Mouse (Mus musculus) kidney, embryonic 16.5 days (tissue): ENCODE measurements around the gene Sh3d19. TPM values are rescaled to one million over a fixed set of nuclear protein-coding genes. Genes with fewer than 3 reads are reported as not detected.
"Not testable (repeated sequence)": the region's sequence is repeated elsewhere in the genome, so short reads cannot be mapped to it uniquely, and the experiment has no call there.

ENCODE experiments used
- ATAC-seq: fragments of 200-750 bp; cut with Nextera tagmentation; 2 replicates; pipeline ENCODE4 v1.8.0; 2017; ENCODE audit warnings: moderate TSS enrichment; ENCODE audit not compliant: low FRiP score, low TSS enrichment
- H3K27ac ChIP-seq: fragments of 300-500 bp; sonication (generic); 2 replicates; pipeline ENCODE4 v1.5.1; 2014; ENCODE audit warnings: low read length
- H3K27me3 ChIP-seq: fragments of 300-500 bp; sonication (generic); 2 replicates; pipeline ENCODE4 v1.6.1; 2014; ENCODE audit warnings: low read length, control low read depth, mixed read lengths; ENCODE audit not compliant: insufficient read depth
- H3K36me3 ChIP-seq: fragments of 300-500 bp; sonication (generic); 2 replicates; pipeline ENCODE4 v1.6.1; 2014; ENCODE audit warnings: low read length, control low read depth, mixed read lengths; ENCODE audit not compliant: insufficient read depth
- H3K4me1 ChIP-seq: fragments of 300-500 bp; sonication (generic); 2 replicates; pipeline ENCODE4 v1.6.1; 2014; ENCODE audit warnings: low read length, control low read depth, mixed read lengths; ENCODE audit not compliant: insufficient read depth
- H3K4me2 ChIP-seq: fragments of 300-500 bp; sonication (generic); replicated peaks from 2 replicates; pipeline ENCODE4 v1.6.1; 2014; ENCODE audit warnings: low read depth, low read length
- H3K4me3 ChIP-seq: fragments of 300-500 bp; sonication (generic); 2 replicates; pipeline ENCODE4 v1.5.1; 2014; ENCODE audit warnings: mild to moderate bottlenecking, low read length
- H3K9ac ChIP-seq: fragments of 300-500 bp; sonication (generic); replicated peaks from 2 replicates; pipeline ENCODE4 v1.6.1; 2014; ENCODE audit warnings: low read length
- H3K9me3 ChIP-seq: fragments of 300-500 bp; sonication (generic); 2 replicates; pipeline ENCODE4 v1.6.1; 2016; ENCODE audit warnings: low read length, control low read depth
- WGBS: fragments of 180-500 bp; shearing (Covaris S2); extraction: QIAGEN DNeasy Blood & Tissue Kit; methylation state at CpG from one replicate; pipeline ENCODE4 v1.1.7; 2014; 5-methylcytosine and 5-hydroxymethylcytosine counted together
- polyA plus RNA-seq: library from polyadenylated mRNA; unstranded; fragments of >200 nt; fragmentation: Nextera tagmentation; extraction: Ambion mirVana; gene quantifications from 2 replicates; pipeline ENCODE4 v1.2.1, GENCODE M21; 2015

Gene Sh3d19
- polyA plus RNA-seq, 1 experiment from 2014 or later, result 27.4 TPM

DNA sequence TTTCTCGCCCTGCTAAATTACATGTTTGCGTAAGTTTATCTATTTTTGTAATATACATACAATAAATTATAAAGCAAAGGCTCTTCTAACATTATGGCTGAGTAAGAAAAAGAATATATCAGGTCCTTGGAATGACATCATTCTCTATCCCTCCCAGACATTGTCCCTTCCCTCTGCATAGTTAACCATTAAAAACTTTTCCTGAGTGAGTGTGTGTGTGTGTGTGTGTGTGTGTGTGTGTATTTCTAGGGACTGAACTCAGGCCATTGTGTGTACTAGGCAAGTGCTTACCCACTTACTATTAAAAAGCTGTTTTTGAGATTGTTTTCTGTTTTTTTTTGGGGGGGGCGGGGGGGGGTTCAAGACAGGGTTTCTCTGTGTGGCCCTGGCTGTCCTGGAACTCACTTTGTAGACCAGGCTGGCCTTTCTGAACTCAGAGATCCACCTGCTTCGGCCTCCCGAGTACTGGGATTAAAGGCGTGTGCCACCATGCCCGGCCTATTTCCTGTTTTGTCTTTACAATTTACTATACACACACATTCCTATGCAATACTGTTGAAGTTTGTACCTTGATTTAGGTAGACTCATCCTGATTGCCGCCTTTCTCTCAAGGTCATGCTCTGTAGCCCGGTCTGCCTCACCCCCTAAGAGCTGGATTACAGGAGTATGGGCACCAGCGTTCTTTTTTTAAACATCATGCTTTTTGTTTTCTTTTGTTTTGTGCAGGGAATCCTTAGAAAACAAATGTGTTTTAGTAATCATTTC lies 2.6 kb downstream of the Sh3d19 start:
- H3K4me3 ChIP-seq, result peak overlapping the region; percentile 87; the same call in 1 of the 2 replicates
- peaks cover 41% of the 10 kb centered on the region for H3K4me1 ChIP-seq
- ATAC-seq, result no peak
- H3K27ac ChIP-seq, result peak overlapping the region; percentile 88
- no peaks in the 10 kb centered on the region for H3K9me3 ChIP-seq
- no peaks in the 10 kb centered on the region for H3K36me3 ChIP-seq
- no peak overlapping the region for H3K9ac ChIP-seq
- peak overlapping the region; percentile 83 for H3K4me2 ChIP-seq
- whole genome bisulfite sequencing, result 70% methylated on average over 10 of the region's 10 CpGs
- no peaks in the 10 kb centered on the region for H3K27me3 ChIP-seq

DNA sequence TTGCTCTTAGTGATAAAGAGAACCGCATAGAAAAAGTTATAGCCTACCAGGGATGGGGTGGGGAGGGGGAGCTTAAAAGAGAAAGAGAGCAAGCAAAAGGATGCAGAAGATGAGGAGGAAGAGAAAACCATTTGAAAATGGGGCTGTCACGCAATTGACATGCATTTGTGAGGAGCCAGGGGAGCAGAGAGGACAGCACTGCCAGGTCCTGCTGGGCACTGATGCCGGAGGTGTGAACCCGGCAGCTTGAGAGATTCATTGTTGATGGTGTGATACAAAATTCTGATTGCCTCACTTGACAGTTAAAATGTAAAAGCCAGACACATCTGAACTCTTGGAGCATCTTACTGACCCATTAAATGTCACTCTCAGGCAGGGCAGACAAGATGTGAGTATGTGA lies 3.5 kb downstream of the Sh3d19 start:
- Histone ChIP-seq H3K36me3 (no peaks in the 10 kb centered on the region), H3K9ac (no peak overlapping the region), H3K27me3 (no peaks in the 10 kb centered on the region), H3K9me3 (no peaks in the 10 kb centered on the region), H3K4me2 (no peak overlapping the region), H3K4me1 (peaks cover 41% of the 10 kb centered on the region), H3K4me3 (no peak overlapping the region), H3K27ac (no peak overlapping the region)
- 67% methylated on average over 4 of the region's 4 CpGs for WGBS
- ATAC-seq, result no peak

DNA sequence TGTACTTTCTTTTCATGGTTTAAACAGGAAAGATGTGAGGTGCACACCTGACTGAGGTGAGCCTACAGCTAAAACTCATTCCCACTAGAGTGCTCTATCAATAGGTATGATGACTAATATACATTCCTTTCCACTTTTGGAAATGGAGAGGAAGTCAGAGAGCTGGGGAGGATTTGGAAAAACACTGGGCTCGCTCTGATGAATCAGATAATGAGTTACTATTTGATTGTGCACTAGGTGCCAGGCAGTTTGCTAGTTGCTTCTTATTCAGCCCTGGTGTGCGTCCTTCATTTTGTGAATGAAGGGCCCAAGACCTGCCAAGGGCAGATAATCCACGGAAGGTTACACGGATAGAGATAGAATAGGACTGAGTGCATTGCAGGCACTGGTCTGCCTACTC lies 9.1 kb downstream of the Sh3d19 start:
- WGBS, result 89% methylated on average over 4 of the region's 4 CpGs
- Histone ChIP-seq H3K4me1 (peaks cover 8% of the 10 kb centered on the region; the same call in 1 of the 2 replicates), H3K27me3 (no peaks in the 10 kb centered on the region), H3K4me2 (no peak overlapping the region), H3K4me3 (no peak overlapping the region), H3K36me3 (peaks cover 6% of the 10 kb centered on the region; the same call in 1 of the 2 replicates), H3K27ac (no peak overlapping the region), H3K9me3 (peaks cover 5% of the 10 kb centered on the region; the same call in 1 of the 2 replicates), H3K9ac (no peak overlapping the region)
- no peak for ATAC-seq

DNA sequence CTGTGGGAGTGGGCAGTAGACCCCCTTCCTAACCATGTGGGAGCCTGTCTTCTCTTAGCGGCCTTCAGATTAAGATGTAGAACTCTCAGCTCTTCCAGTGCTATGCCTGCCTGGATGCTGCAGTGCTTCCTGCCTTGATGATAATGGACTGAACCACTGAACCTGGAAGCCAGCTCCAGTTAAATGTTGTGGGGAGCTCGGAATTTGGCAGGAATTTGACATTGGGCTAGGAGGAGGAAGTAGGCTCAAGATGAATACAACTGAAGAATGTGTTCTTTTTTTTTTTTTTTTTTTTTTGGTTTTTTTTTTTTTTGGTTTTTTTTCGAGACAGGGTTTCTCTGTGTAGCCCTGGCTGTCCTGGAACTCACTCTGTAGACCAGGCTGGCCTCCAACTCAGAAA lies 10.9 kb downstream of the Sh3d19 start:
- H3K36me3 ChIP-seq, H3K4me1 ChIP-seq, H3K9me3 ChIP-seq, H3K27me3 ChIP-seq, H3K27ac ChIP-seq, ATAC-seq, H3K9ac ChIP-seq, H3K4me2 ChIP-seq, H3K4me3 ChIP-seq: not testable (repeated sequence)
- 83% methylated on average over 2 of the region's 3 CpGs for WGBS

DNA sequence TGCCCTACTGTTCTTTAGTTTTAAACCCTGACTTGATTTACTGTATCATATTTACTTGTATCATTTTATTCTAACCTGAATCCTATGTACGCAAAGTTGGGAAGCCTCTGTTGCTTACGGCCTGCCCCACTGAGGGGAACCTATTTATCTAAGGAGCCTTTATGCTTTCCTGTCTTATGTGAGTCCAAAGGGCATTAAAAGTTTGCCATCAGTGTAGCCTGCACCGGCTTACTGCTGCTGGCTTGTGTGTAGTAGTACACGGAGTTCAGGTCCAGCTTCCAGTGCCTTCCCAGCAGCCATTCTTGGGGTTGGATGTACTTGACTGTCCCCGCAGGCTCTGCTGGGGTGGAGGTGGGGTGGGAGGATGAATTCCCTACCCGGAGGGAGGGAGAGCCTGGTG lies 13.6 kb downstream of the Sh3d19 start:
- peaks cover 8% of the 10 kb centered on the region; the same call in 1 of the 2 replicates for H3K9me3 ChIP-seq
- no peak for ATAC-seq
- H3K36me3 ChIP-seq, result peaks cover 16% of the 10 kb centered on the region
- no peaks in the 10 kb centered on the region for H3K27me3 ChIP-seq
- no peak overlapping the region for H3K4me2 ChIP-seq
- no peak overlapping the region for H3K27ac ChIP-seq
- 93% methylated on average over 6 of the region's 6 CpGs for WGBS
- peaks cover 5% of the 10 kb centered on the region; the same call in 1 of the 2 replicates for H3K4me1 ChIP-seq
- H3K4me3 ChIP-seq, result no peak overlapping the region
- no peak overlapping the region for H3K9ac ChIP-seq

DNA sequence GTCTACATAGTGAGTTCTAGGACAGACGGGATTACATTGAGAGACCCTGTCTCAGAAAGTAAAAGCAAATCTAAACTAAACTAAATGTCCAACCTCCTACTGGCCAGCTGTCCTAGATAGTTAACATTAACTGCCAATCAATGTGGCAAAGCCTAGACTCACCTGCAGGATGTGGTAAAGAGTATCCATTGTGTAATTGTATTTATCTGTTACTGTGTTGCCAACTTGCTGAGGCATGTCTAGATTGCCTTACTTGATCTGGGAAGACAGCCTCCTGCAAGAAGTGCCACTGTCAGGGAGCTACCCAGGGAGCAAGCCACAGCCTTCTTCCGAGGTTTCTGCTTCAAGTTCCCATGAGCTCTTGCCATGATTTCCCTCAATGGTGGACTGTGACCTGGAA lies 16.3 kb downstream of the Sh3d19 start:
- Histone ChIP-seq H3K27ac (no peak overlapping the region), H3K27me3 (no peaks in the 10 kb centered on the region), H3K9me3 (0 out of 2 replicates have a peak, but pooled peaks cover 3% of the 10 kb centered on the region), H3K9ac (no peak overlapping the region), H3K4me3 (no peak overlapping the region), H3K4me1 (no peaks in the 10 kb centered on the region), H3K36me3 (peaks cover 10% of the 10 kb centered on the region), H3K4me2 (no peak overlapping the region)
- 91% methylated on average over 2 of the region's 2 CpGs for WGBS
- ATAC-seq, result no peak

DNA sequence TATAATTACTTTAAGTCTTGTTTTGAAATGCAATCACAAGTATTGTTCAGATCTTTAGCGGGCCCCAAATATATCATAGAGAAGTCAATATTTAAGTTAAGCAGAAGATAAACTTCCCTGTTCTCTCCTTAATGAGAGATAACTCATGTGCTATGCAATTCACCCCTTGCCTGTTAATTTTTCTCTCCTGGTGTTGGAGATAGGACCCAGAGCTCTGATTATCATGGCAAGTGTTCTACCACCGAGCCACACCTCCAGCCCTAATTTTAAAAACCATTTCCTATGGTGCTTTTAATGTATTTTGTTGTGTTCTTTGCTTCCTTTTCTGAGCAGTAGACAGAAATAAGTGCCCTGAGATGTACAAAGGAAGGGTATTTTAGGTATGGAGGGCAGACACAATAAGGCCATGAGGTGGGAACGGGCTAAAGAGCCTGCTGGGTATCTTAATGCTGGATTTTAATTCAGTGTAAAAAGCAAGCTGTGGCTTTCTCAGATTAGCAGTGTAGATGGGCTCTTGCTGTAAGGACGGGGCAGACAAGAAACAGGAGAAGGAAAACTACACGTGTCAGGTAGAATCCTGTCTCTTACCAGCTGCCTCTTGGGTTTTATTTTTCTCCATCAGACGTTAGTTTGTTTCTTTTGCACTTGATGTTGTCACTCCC lies 20.4 kb downstream of the Sh3d19 start:
- Histone ChIP-seq H3K4me1 (no peaks in the 10 kb centered on the region), H3K4me2 (no peak overlapping the region), H3K9me3 (0 out of 2 replicates have a peak, but pooled peaks cover 3% of the 10 kb centered on the region), H3K36me3 (peaks cover 10% of the 10 kb centered on the region), H3K9ac (no peak overlapping the region), H3K27me3 (no peaks in the 10 kb centered on the region), H3K27ac (no peak overlapping the region), H3K4me3 (no peak overlapping the region)
- ATAC-seq, result no peak
- 55% methylated on average over 6 of the region's 6 CpGs for WGBS

DNA sequence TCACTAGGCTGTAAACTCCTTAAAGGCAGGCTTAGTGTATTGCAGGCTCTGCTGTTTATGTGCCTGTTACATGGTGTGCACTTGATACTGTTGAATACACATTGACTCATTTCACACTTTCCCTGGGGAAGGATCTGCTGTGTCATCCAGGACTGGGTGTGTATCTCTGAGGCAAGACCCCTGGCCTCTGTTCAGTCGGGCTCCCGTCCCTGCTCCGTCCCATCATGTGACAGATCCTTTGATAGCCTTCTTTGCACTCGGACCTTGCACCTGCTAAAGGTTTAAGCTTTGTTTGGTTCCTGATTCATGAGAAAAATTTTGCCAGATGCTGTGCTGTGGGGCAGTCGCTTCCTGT lies 20.9 kb downstream of the Sh3d19 start:
- H3K4me3 ChIP-seq, result no peak overlapping the region
- no peaks in the 10 kb centered on the region for H3K27me3 ChIP-seq
- H3K4me1 ChIP-seq, result no peaks in the 10 kb centered on the region
- 37% methylated on average over 5 of the region's 5 CpGs for WGBS
- peaks cover 10% of the 10 kb centered on the region for H3K36me3 ChIP-seq
- no peak overlapping the region for H3K27ac ChIP-seq
- no peak overlapping the region for H3K4me2 ChIP-seq
- peak; percentile 57; the same call in 1 of the 2 replicates for ATAC-seq
- 0 out of 2 replicates have a peak, but pooled peaks cover 3% of the 10 kb centered on the region for H3K9me3 ChIP-seq
- no peak overlapping the region for H3K9ac ChIP-seq

DNA sequence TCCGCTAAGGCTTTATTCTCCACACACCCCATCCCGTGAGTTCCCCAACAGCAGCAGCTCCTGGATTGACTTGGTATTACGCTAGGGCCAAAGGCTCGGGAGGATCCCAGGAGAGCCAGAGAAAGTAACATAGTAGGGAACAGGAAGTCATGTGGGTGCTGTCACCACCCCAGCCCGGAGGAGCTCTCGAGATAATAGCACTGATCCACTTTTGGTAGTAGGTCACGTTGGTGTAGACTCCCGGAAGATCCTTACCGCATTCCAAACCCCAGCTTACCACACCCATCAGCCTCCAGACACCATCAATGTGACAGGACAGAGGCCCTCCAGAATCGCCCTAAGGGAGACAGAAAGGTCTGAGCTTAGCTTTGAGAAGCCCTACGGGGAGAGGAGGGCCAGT lies 22.8 kb downstream of the Sh3d19 start:
- Histone ChIP-seq H3K27ac (no peak overlapping the region), H3K4me1 (no peaks in the 10 kb centered on the region), H3K9me3 (no peaks in the 10 kb centered on the region), H3K4me2 (no peak overlapping the region), H3K36me3 (no peaks in the 10 kb centered on the region), H3K27me3 (no peaks in the 10 kb centered on the region), H3K9ac (no peak overlapping the region), H3K4me3 (no peak overlapping the region)
- 62% methylated on average over 11 of the region's 11 CpGs for WGBS
- 0 out of 2 replicates have a peak, but pooled peaks have one; percentile 23 for ATAC-seq

DNA sequence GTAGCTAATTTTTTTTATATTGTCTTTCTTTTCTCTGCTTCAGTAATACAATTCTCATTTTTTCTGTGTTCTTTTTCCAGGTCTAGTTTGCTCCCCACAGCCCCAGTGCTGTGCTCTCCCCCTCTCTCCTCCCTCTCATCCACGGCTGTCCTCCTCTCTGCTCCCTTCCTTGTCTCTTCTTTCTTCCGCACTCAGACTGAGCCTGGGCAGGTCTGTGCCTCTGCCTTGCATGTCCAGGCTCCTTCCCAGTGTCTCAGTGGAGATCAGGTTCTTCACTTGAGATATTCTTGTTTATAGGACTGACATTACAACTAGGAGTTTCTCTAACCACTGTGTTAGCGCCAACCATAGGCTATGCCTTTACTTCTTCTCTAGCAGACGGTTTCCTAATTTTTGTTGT lies 23.7 kb downstream of the Sh3d19 start:
- no peaks in the 10 kb centered on the region for H3K36me3 ChIP-seq
- no peak for ATAC-seq
- H3K4me3 ChIP-seq, result no peak overlapping the region
- no peaks in the 10 kb centered on the region for H3K9me3 ChIP-seq
- H3K27ac ChIP-seq, result no peak overlapping the region
- WGBS, result 69% methylated on average over 4 of the region's 4 CpGs
- no peaks in the 10 kb centered on the region for H3K4me1 ChIP-seq
- H3K9ac ChIP-seq, result no peak overlapping the region
- H3K4me2 ChIP-seq, result no peak overlapping the region
- H3K27me3 ChIP-seq, result no peaks in the 10 kb centered on the region
